Mouse (Mus musculus): ENCODE data around the gene Jchain. TPM values are rescaled to one million over a fixed set of nuclear protein-coding genes. Genes with fewer than 3 reads are reported as not detected.
A peak's percentile ranks its signal among the peaks of the same experiment; 100 is the strongest.
"Not testable (repeated sequence)": the region's sequence is repeated elsewhere in the genome, so short reads cannot be mapped to it uniquely, and the experiment has no call there.

The Jchain gene
- polyA plus RNA-seq, 1 experiment from 2014 or later: 0.33 TPM

DNA sequence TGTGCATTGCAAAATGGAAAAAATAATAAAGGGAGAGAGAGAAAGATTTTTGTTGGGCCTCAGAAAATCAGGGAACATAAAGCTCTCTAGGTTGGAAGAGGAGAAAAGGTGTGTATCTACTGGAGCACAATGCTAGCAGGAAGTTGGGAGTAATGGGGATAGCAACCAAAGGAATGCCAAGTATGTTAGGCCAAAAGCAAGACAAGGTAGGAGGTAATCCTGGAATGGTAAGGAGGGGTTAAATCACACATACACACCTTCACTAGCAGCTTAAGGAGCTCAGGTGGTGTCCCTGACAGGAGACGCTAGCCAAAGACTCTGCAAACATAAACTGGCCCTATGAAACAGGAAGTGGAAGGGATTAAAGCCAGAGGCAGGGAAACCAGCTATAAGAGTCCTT lies 31.3 kb upstream of the Jchain start:
- H3K27ac ChIP-seq: no peak overlapping the region
- no peaks in the 10 kb centered on the region for H3K9me3 ChIP-seq
- H3K27me3 ChIP-seq: no peaks in the 10 kb centered on the region
- peaks cover 15% of the 10 kb centered on the region for H3K4me1 ChIP-seq
- H3K9ac ChIP-seq: no peak overlapping the region
- H3K4me3 ChIP-seq: no peak overlapping the region
- 23% methylated on average over 1 of the region's 1 CpGs for WGBS
- no peak for ATAC-seq (ENCODE audit: insufficient number of reproducible peaks, low FRiP score, low TSS enrichment, low read depth)
- H3K36me3 ChIP-seq: 0 out of 2 replicates have a peak, but pooled peaks cover 2% of the 10 kb centered on the region
- no peak overlapping the region for H3K4me2 ChIP-seq

DNA sequence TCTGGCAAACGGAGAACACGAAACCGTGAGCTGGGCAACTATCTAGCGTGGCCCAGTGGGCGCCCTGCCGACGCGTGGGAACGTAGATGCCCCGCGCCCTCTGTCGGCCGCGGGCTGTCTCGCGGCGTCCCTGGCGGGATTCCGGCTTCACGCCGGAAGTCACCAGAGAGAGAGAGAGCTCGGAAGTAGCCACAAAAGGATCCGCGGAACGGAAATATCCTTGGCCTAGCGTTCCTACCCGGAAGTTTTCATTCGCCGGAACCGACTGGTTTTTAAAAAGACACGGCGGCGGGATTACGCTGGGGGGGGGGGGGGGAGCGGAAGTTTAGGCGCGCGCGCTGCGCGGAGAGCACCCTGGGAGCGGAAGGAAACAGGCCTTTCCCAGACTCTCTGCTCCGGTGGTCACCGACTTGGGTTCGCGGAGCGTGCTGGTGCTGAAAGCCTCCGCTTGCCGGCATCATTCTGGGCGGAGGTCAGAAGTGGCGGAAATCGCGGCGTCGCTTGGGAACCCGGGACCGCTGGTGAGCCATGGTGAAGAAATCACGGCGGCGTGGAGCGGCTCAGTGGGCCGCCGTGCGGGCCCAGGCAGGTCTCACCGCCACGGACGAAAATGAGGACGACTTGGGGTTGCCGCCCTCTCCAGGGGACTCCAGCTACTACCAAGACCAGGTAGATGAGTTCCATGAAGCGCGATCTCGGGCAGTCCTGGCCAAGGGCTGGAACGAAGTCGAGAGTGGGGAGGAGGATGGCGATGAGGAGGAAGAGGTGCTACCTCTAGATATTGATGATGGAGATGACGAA lies 26.6 kb upstream of the Jchain start, which contains the start of gene Utp3:
Utp3 (plus strand) TSS at position 377 of the 801 bp plus-strand sequence.
- under 1% methylated on average over 76 of the region's 76 CpGs for WGBS
- peaks cover 15% of the 10 kb centered on the region for H3K4me1 ChIP-seq
- H3K27me3 ChIP-seq: no peaks in the 10 kb centered on the region
- peak; percentile 93 for ATAC-seq (ENCODE audit: insufficient number of reproducible peaks, low FRiP score, low TSS enrichment, low read depth)
- peak within 1 kb of the TSS; percentile 93 for H3K27ac ChIP-seq
- H3K4me3 ChIP-seq: peak within 1 kb of the TSS; percentile 83
- H3K36me3 ChIP-seq: 0 out of 2 replicates have a peak, but pooled peaks cover 2% of the 10 kb centered on the region
- peak within 1 kb of the TSS; percentile 88 for H3K9ac ChIP-seq
- peak within 1 kb of the TSS; percentile 89 for H3K4me2 ChIP-seq
- no peaks in the 10 kb centered on the region for H3K9me3 ChIP-seq

DNA sequence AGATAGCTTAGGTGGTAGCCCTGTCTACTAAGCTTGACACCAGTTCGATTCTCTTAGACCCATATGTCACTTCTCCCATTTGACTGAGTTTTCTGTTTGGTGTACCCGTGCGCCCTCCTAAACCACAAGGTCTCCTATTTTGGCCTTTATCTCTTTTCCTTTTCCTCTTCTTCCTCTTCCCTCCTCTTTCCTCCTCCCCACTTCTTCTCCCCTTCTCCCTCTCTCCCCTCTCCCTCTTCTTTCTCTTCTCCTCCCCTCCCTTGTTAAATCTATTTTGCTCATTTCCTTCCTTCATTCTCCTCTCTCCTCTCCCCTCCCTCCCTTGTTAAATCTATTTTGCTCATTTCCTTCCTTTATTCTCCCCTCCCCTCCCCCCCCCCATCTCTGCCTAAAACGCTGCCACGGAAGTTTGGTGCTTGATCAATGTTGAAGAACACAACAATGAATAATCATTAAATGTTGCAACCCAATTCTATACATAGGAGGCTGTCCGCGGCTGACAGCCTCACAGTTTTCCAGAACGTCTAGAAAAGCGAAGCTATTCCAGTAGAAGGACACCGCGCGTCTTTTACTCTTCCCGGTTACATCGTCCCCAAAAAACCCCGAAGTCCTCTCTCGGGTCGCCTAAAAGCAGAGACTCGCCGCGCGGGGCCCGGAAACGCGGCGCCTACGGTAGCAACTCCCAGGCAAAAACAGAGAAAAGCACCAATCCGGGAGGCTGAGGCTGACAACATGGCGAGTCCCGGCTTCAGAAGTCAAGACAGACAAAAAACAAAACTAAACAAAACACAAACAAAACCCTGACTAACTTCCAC lies 25.8 kb upstream of the Jchain start:
- Histone ChIP-seq H3K4me3 (peak overlapping the region; percentile 83), H3K36me3 (0 out of 2 replicates have a peak, but pooled peaks cover 2% of the 10 kb centered on the region), H3K9ac (peak overlapping the region; percentile 53), H3K9me3 (no peaks in the 10 kb centered on the region), H3K4me1 (peaks cover 15% of the 10 kb centered on the region), H3K27me3 (no peaks in the 10 kb centered on the region), H3K27ac (peak overlapping the region; percentile 93), H3K4me2 (peak overlapping the region; percentile 56)
- 9% methylated on average over 29 of the region's 29 CpGs for WGBS
- ATAC-seq (ENCODE audit: insufficient number of reproducible peaks, low FRiP score, low TSS enrichment, low read depth): peak; percentile 64

DNA sequence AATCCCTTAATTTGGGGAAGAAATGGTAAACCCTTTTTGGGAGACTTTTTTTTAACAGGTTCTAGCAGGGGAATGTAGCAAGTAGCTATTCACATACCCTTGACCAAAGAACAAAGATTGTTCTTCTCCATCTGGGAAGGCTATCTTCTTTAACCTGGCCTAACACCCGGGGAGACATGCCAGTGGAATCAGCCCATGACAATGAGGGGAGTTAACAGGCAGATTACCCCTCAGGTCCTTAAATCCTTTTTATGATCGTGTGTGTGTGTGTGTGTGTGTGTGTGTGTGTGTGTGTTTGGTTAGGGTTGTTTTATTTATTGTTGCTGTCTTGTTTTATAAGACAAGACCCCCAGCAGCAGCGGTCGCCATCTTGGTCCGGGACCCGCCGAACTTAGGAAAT lies 17.8 kb upstream of the Jchain start:
- Histone ChIP-seq H3K4me2 (no peak overlapping the region), H3K9ac (no peak overlapping the region), H3K27ac (no peak overlapping the region), H3K36me3 (no peaks in the 10 kb centered on the region), H3K4me1 (no peaks in the 10 kb centered on the region), H3K27me3 (no peaks in the 10 kb centered on the region), H3K9me3 (no peaks in the 10 kb centered on the region), H3K4me3 (no peak overlapping the region)
- WGBS: 86% methylated on average over 7 of the region's 7 CpGs
- no peak for ATAC-seq (ENCODE audit: insufficient number of reproducible peaks, low FRiP score, low TSS enrichment, low read depth)

DNA sequence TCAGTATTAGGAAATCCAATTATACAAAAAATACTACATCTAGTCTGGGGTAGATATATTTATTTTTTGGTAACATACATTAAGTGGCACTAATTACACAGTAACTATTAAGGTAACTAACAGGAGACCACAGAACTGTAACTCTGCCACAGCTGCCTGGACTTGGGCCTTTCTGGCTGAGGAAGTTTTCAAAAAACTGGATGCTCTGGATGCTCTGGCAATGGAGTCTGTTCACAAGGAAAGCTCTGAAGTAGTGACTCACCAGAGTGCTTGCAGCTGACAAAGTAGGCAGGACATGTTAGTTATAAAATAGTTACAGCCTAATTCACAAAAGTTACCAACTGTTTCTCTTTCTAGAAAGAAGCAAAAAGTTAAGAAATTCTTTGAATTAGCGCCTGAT lies 16.7 kb upstream of the Jchain start:
- H3K4me3 ChIP-seq; H3K4me2 ChIP-seq; H3K9ac ChIP-seq; H3K36me3 ChIP-seq; ATAC-seq (ENCODE audit: insufficient number of reproducible peaks, low FRiP score, low TSS enrichment, low read depth); H3K27ac ChIP-seq; H3K9me3 ChIP-seq; H3K27me3 ChIP-seq; H3K4me1 ChIP-seq: not testable (repeated sequence)
- WGBS: 74% methylated on average over 1 of the region's 1 CpGs

DNA sequence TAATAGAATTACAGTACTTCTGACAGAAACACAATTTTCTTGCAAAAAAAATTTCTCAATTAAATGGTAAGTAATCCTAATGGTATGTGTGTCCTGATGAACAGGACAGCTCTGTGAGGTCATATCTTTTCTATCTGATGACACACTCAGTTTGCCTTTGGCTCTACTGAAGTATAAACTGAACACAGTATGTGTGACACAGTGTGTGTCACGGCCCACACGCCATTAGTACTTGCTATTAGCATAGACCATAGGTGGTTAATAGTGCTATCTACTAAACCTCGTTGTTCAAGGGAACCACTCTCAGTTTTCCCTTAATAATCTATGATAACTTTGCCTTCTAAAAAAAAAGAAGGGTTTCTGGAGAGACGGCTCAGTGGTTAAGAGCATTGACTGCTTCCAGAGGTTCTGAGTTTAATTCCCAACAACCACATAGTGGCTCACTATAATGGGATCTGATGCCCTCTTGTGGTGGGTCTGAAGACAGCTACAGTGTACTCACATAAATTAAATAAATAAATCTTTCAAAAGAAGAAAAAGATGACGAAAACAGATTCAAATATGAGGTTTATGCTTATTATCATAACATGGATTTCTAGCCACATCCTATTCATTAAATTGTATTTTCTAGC lies 15.1 kb upstream of the Jchain start:
- H3K27me3 ChIP-seq: no peaks in the 10 kb centered on the region
- no peaks in the 10 kb centered on the region for H3K9me3 ChIP-seq
- no peaks in the 10 kb centered on the region for H3K36me3 ChIP-seq
- H3K9ac ChIP-seq: no peak overlapping the region
- 57% methylated on average over 5 of the region's 5 CpGs for WGBS
- no peak overlapping the region for H3K4me2 ChIP-seq
- H3K4me1 ChIP-seq: no peaks in the 10 kb centered on the region
- no peak for ATAC-seq (ENCODE audit: insufficient number of reproducible peaks, low FRiP score, low TSS enrichment, low read depth)
- no peak overlapping the region for H3K27ac ChIP-seq
- no peak overlapping the region for H3K4me3 ChIP-seq

DNA sequence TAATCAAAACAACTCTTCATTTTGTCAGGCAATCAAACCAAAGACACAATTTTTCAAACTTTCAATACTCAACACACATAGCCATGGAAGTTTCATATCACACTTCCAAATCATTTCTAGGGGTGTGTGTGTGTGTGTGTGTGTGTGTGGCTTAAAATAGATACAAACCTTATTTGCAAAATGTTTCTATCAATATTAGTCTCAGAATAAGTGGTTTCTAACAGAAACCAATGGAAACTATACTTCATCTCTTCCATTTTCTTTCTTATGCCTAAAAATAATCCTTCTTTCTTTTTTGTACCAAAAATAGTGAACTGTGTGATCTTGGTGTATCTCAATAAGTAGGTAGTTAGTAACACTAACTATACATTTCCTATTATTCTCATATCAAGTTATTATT lies 13.2 kb upstream of the Jchain start:
- Histone ChIP-seq H3K9ac (no peak overlapping the region), H3K9me3 (no peaks in the 10 kb centered on the region), H3K4me3 (no peak overlapping the region), H3K27ac (no peak overlapping the region), H3K4me2 (no peak overlapping the region), H3K36me3 (no peaks in the 10 kb centered on the region), H3K27me3 (no peaks in the 10 kb centered on the region), H3K4me1 (no peaks in the 10 kb centered on the region)
- no peak for ATAC-seq (ENCODE audit: insufficient number of reproducible peaks, low FRiP score, low TSS enrichment, low read depth)

DNA sequence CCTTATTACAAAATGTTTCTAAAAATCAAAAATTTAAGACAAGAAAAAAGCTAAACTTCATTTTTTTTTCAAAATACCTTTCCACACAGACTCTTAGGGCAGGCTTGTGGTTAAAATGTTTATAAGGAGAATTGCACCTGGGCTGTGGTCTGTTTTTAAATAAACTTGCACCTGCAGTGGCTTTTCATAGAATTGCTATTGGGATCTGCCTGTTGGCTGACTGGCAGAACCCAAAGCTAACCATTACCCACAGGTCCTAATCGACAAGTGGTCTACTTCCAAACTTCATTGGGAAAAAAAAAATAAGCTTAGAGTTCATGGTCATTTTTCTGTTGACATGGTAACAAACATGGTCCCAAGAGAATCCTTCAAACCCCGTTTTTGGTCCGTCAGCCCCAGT lies 7.0 kb upstream of the Jchain start:
- Histone ChIP-seq H3K27me3 (no peaks in the 10 kb centered on the region), H3K9me3 (no peaks in the 10 kb centered on the region), H3K4me1 (no peaks in the 10 kb centered on the region), H3K4me2 (no peak overlapping the region), H3K4me3 (no peak overlapping the region), H3K9ac (no peak overlapping the region), H3K27ac (no peak overlapping the region), H3K36me3 (no peaks in the 10 kb centered on the region)
- no peak for ATAC-seq (ENCODE audit: insufficient number of reproducible peaks, low FRiP score, low TSS enrichment, low read depth)
- 59% methylated on average over 3 of the region's 3 CpGs for WGBS

DNA sequence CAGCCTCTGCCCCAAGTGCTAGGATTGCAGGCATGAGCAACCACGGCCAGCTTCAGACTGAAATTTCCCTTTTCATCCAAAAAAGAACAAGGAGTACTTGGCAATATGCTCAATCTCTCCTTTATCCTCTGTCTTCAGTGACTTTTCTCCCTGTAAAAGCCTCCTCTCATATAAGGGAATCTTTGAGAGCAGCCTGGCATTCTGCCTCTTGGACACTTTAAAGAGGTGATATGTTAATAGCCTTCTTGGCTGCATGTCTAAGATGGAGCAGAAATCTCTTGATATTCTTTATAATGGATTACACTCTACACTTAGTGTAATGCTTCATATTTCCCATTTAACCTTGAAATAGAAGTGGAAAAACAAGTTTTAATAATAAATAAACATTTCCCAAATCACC lies 3.2 kb upstream of the Jchain start:
- ATAC-seq (ENCODE audit: insufficient number of reproducible peaks, low FRiP score, low TSS enrichment, low read depth): no peak
- no peak overlapping the region for H3K4me2 ChIP-seq
- no peak overlapping the region for H3K4me3 ChIP-seq
- no peaks in the 10 kb centered on the region for H3K9me3 ChIP-seq
- WGBS: 41% methylated on average over 1 of the region's 1 CpGs
- no peak overlapping the region for H3K27ac ChIP-seq
- no peak overlapping the region for H3K9ac ChIP-seq
- no peaks in the 10 kb centered on the region for H3K27me3 ChIP-seq
- no peaks in the 10 kb centered on the region for H3K36me3 ChIP-seq
- no peaks in the 10 kb centered on the region for H3K4me1 ChIP-seq

DNA sequence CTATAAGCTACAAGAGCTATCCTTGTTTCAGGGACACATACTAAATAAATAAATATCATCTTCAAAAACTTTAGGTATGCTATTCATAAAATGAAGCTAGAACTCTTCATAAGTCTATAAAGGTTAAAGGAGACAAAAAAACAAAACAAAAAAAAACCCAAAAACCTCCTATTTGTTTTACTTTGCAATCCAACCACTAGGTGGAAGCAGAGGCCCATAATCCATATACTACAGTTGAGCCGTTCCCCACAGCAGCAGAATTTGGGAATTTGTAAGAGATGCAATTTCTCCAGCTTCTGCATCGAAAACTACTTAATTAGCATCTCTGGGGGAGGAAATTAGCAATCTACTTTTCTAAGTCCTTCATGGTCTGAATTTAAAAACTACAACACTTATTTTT lies 8.5 kb downstream of the Jchain start:
- no peak overlapping the region for H3K9ac ChIP-seq
- 3% methylated on average over 2 of the region's 2 CpGs for WGBS
- no peaks in the 10 kb centered on the region; the same call in 1 of the 2 replicates for H3K27me3 ChIP-seq
- no peaks in the 10 kb centered on the region for H3K4me1 ChIP-seq
- H3K36me3 ChIP-seq: no peaks in the 10 kb centered on the region
- no peak overlapping the region for H3K4me3 ChIP-seq
- no peak overlapping the region for H3K4me2 ChIP-seq
- no peak for ATAC-seq (ENCODE audit: insufficient number of reproducible peaks, low FRiP score, low TSS enrichment, low read depth)
- H3K27ac ChIP-seq: no peak overlapping the region
- H3K9me3 ChIP-seq: no peaks in the 10 kb centered on the region

DNA sequence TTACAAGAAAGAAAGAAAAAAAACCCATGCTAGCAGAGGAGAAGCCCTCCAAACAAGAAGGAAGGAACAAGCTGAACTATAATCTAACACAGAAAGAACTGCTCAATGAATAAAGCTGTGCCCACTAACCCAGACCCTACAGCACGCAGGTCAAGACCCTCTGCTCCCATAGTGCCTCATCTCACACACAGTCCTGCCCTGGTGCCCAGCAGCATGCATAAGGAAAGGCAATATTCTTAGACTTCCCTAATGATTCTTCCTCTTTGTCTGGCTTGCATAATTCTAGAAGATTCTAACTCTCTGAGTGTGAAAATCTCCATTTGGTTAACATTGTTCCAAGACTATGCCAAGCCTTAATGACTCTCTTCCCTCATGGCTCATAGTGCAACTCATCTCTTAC lies 18.7 kb downstream of the Jchain start:
- no peak overlapping the region for H3K27ac ChIP-seq
- H3K9ac ChIP-seq: no peak overlapping the region
- H3K27me3 ChIP-seq: no peaks in the 10 kb centered on the region
- WGBS: 84% methylated on average over 1 of the region's 1 CpGs
- H3K4me2 ChIP-seq: no peak overlapping the region
- H3K4me1 ChIP-seq: no peaks in the 10 kb centered on the region
- no peaks in the 10 kb centered on the region for H3K9me3 ChIP-seq
- no peak overlapping the region for H3K4me3 ChIP-seq
- no peak for ATAC-seq (ENCODE audit: insufficient number of reproducible peaks, low FRiP score, low TSS enrichment, low read depth)
- H3K36me3 ChIP-seq: no peaks in the 10 kb centered on the region

DNA sequence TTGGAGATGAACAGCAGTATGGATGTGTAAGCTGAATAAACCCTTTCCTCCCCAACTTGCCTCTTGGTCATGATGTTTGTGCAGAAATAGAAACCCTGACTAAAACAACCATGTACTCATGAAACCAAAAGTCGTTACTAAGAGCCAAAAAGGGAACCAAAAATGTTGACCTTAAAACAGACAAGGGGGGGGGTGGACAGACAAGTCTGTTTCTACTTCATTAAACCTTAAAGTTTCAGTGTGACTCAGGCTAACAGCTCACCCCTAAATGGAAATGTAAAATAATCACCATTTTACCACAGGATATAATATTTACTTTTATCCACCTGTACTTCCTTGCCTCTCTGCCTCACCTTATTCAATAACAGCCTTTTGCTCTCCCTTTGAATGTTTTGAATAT lies 19.1 kb downstream of the Jchain start:
- H3K27me3 ChIP-seq: no peaks in the 10 kb centered on the region
- H3K4me3 ChIP-seq: no peak overlapping the region
- no peak overlapping the region for H3K4me2 ChIP-seq
- no peaks in the 10 kb centered on the region for H3K4me1 ChIP-seq
- H3K36me3 ChIP-seq: no peaks in the 10 kb centered on the region
- H3K27ac ChIP-seq: no peak overlapping the region
- ATAC-seq (ENCODE audit: insufficient number of reproducible peaks, low FRiP score, low TSS enrichment, low read depth): no peak
- H3K9ac ChIP-seq: no peak overlapping the region
- 48% methylated on average over 1 of the region's 1 CpGs for WGBS
- H3K9me3 ChIP-seq: no peaks in the 10 kb centered on the region

Data from limb, embryonic 15.5 days (tissue).